Mouse (Mus musculus) heart, embryonic 12.5 days (tissue): ENCODE measurements around the gene Kcna2. TPM values are rescaled to one million over a fixed set of nuclear protein-coding genes. Genes with fewer than 3 reads are reported as not detected.

Experiments used
- ATAC-seq: fragments of 200-750 bp; cut with Nextera tagmentation; 2 replicates; pipeline ENCODE4 v1.8.0; 2017; ENCODE audit warnings: moderate TSS enrichment, moderate library complexity; ENCODE audit not compliant: insufficient number of reproducible peaks, low FRiP score
- H3K27ac ChIP-seq: fragments of 300-500 bp; sonication (generic); 2 replicates; pipeline ENCODE4 v1.5.1; 2016; ENCODE audit warnings: mild to moderate bottlenecking, moderate library complexity; ENCODE audit not compliant: poor library complexity, severe bottlenecking
- H3K27me3 ChIP-seq: fragments of 300-500 bp; sonication (generic); replicated peaks from 2 replicates; pipeline ENCODE4 v1.6.1; 2016; ENCODE audit warnings: mild to moderate bottlenecking, moderate library complexity
- H3K36me3 ChIP-seq: fragments of 300-500 bp; sonication (generic); 2 replicates; pipeline ENCODE4 v1.6.1; 2016; ENCODE audit warnings: mild to moderate bottlenecking, moderate library complexity
- H3K4me1 ChIP-seq: fragments of 300-500 bp; sonication (generic); replicated peaks from 2 replicates; pipeline ENCODE4 v1.6.1; 2016; ENCODE audit warnings: mild to moderate bottlenecking
- H3K4me2 ChIP-seq: fragments of 300-500 bp; sonication (generic); 2 replicates; pipeline ENCODE4 v1.6.1; 2016; ENCODE audit warnings: mild to moderate bottlenecking, moderate library complexity
- H3K4me3 ChIP-seq: fragments of 300-500 bp; sonication (generic); 2 replicates; pipeline ENCODE4 v1.5.1; 2016; ENCODE audit warnings: mild to moderate bottlenecking
- H3K9ac ChIP-seq: fragments of 300-500 bp; sonication (generic); 2 replicates; pipeline ENCODE4 v1.6.1; 2016; ENCODE audit warnings: mild to moderate bottlenecking, moderate library complexity
- H3K9me3 ChIP-seq: fragments of 300-500 bp; sonication (generic); replicated peaks from 2 replicates; pipeline ENCODE4 v1.6.1; 2016; ENCODE audit warnings: mild to moderate bottlenecking, moderate library complexity
- WGBS: fragments of 180-500 bp; shearing (Covaris S2); methylation state at CpG from one replicate; pipeline ENCODE4 v1.1.7; 2016; 5-methylcytosine and 5-hydroxymethylcytosine counted together
- polyA plus RNA-seq: library from polyadenylated mRNA; unstranded; fragments of >200 nt; fragmentation: Nextera tagmentation; extraction: Ambion mirVana; gene quantifications from 2 replicates; pipeline ENCODE4 v1.2.1, GENCODE M21; 2016

The Kcna2 gene
- polyA plus RNA-seq, 1 experiment from 2014 or later: 0.03 TPM

DNA sequence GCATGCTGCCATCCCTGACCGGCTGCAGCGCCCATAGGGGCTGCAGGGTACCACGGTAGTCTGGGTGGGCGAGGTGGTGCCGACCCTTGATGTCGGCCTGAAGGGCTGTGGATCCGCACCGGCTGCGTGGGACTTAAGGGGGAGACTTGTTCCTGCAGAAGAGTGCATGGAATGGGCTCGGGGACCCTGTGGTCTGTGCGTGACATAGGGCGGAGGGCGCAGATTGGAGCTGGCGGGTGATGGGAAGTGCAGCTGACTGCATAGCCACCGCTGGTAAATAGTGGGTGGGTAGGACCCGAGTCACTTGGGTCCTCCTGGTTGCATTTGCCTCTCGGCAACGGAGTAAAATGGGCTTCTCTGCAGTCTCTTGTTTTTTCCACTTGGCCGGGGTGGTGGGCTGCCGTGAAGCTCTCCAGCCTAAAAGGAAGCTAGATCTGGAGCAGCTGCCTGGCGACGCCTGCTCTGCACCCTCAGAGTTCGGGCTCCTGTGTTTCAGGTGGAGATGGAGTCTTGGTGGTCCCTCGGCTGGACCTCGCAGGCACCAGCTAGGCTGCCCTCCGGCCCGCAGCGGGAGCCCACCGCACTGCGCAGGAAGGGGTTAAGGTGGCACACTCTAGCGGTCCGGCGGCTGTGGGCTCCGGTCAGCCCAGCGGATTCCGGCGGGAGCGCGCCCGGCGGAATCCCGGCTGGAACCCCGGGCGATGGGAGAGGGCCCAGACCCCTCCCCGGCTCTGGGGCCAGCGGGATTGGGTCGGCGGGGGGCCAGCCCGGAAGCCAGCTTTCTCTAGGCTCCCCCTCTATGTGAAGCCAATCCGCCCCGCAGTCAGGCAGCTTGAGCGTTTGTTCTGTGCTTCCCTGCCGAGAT lies 1.1 kb downstream of the Kcna2 start:
- Histone ChIP-seq H3K4me1 (peaks cover 17% of the 10 kb centered on the region), H3K27ac (no peak overlapping the region), H3K27me3 (peaks cover 85% of the 10 kb centered on the region), H3K4me3 (peak overlapping the region; percentile 63), H3K9me3 (no peaks in the 10 kb centered on the region), H3K36me3 (no peaks in the 10 kb centered on the region), H3K9ac (peak overlapping the region; percentile 62), H3K4me2 (peak overlapping the region; percentile 99)
- ATAC-seq: peak; percentile 48
- under 1% methylated on average over 53 of the region's 53 CpGs for WGBS

DNA sequence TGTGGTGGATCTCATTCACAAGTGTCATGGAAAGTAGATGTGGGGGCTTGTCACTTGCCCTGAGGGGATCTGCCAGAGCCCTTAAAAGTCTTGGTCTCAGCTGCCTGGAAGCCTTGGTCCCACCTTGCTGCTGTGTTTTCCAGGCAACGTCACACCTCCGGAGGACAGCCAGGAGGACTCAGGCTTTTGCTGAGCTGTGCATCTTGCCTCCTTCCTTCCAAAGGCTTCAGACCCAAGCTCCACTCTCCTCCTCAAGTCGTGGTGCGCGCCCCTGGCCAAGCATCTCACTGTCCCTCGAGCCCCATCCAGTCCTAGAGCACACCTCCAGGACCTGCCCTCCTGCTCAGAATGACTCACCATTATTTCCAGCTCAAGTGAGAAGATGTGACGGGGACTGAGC lies 2.1 kb downstream of the Kcna2 start:
- Histone ChIP-seq H3K4me2 (no peak overlapping the region), H3K36me3 (no peaks in the 10 kb centered on the region), H3K27me3 (peaks cover 81% of the 10 kb centered on the region), H3K4me1 (peaks cover 17% of the 10 kb centered on the region), H3K4me3 (no peak overlapping the region), H3K27ac (no peak overlapping the region), H3K9ac (no peak overlapping the region), H3K9me3 (no peaks in the 10 kb centered on the region)
- 55% methylated on average over 7 of the region's 7 CpGs for WGBS
- no peak for ATAC-seq

DNA sequence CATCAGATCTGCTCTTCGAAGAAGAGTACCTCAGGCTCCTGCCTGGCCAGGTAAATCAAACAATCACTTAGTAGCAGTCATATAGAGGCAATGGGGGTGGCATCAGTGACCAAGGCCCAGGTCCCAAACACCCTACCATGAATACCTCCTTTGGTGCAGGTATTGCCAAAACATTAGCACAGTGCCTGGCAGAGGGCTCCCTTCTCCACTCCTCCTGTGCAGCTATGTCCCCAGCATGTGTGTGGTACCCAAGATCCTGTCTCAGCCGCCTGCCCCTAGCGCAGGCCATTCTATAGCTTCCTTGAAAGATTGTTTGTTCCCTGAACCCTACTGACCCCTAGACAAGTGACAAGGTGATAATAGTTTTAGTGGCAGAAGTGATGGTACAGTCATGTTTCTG lies 2.5 kb downstream of the Kcna2 start:
- 68% methylated on average over 3 of the region's 3 CpGs for WGBS
- no peaks in the 10 kb centered on the region for H3K36me3 ChIP-seq
- ATAC-seq: no peak

GRCm38 (mm10) chr3:107105986-107106385 lies 5.0 kb downstream of the Kcna2 start:
- WGBS: 75% methylated on average over 6 of the region's 6 CpGs
- Histone ChIP-seq H3K9me3 (no peaks in the 10 kb centered on the region), H3K4me1 (peaks cover 14% of the 10 kb centered on the region), H3K9ac (no peak overlapping the region), H3K27me3 (peaks cover 53% of the 10 kb centered on the region), H3K4me3 (no peak overlapping the region), H3K27ac (no peak overlapping the region), H3K36me3 (no peaks in the 10 kb centered on the region), H3K4me2 (no peak overlapping the region)
- no peak for ATAC-seq

More for the DNA sequence above, 2.5 kb downstream of the Kcna2 start:
- Histone ChIP-seq H3K4me3 (no peak overlapping the region), H3K9me3 (no peaks in the 10 kb centered on the region), H3K4me1 (peaks cover 17% of the 10 kb centered on the region), H3K4me2 (no peak overlapping the region), H3K27ac (no peak overlapping the region), H3K27me3 (peaks cover 77% of the 10 kb centered on the region), H3K9ac (no peak overlapping the region)

DNA sequence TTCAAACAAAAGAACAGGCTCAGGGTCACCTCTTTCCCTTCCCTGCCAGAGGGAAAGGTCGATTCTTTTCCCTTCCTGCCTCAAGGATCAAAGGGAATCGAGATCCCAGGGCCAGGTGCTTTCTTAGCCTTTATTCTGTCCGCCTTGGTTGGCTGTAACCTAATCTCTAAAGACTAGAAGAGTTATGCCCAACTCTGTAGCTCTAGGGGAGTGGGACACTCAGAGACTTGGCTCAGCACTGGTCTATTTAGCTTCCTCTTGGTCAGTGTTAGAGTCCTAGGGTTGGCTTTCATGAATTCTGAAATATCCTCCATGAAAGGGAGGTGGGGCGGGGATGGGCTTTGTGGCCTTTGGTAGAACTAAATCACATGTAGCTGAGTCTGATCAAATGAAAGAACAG lies 11.6 kb downstream of the Kcna2 start:
- ATAC-seq: no peak
- Histone ChIP-seq H3K27me3 (no peaks in the 10 kb centered on the region), H3K9ac (no peak overlapping the region), H3K4me1 (no peaks in the 10 kb centered on the region), H3K4me3 (no peak overlapping the region), H3K36me3 (no peaks in the 10 kb centered on the region), H3K4me2 (no peak overlapping the region), H3K9me3 (no peaks in the 10 kb centered on the region), H3K27ac (no peak overlapping the region)
- 50% methylated on average over 4 of the region's 4 CpGs for WGBS

- no peak overlapping the region for H3K9ac ChIP-seq
- no peaks in the 10 kb centered on the region for H3K36me3 ChIP-seq
- no peak overlapping the region for H3K4me2 ChIP-seq
- no peak overlapping the region for H3K27ac ChIP-seq
- no peaks in the 10 kb centered on the region for H3K9me3 ChIP-seq
- no peaks in the 10 kb centered on the region for H3K27me3 ChIP-seq
- no peaks in the 10 kb centered on the region for H3K4me1 ChIP-seq
- no peak for ATAC-seq
- H3K4me3 ChIP-seq: no peak overlapping the region
- WGBS: 66% methylated on average over 10 of the region's 10 CpGs
Observed at GRCm38 (mm10) chr3:107112932-107113659, 12.2 kb downstream of the Kcna2 start.

- Histone ChIP-seq H3K36me3 (no peaks in the 10 kb centered on the region), H3K4me3 (no peak overlapping the region), H3K27ac (no peak overlapping the region), H3K4me1 (no peaks in the 10 kb centered on the region), H3K9me3 (no peaks in the 10 kb centered on the region), H3K4me2 (no peak overlapping the region), H3K9ac (no peak overlapping the region), H3K27me3 (no peaks in the 10 kb centered on the region)
- no peak for ATAC-seq
- WGBS: 68% methylated on average over 14 of the region's 14 CpGs
Observed at GRCm38 (mm10) chr3:107113771-107114737, 13.1 kb downstream of the Kcna2 start.

- WGBS: 83% methylated on average over 2 of the region's 2 CpGs
- no peak overlapping the region for H3K27ac ChIP-seq
- H3K27me3 ChIP-seq: no peaks in the 10 kb centered on the region
- H3K9ac ChIP-seq: no peak overlapping the region
- no peaks in the 10 kb centered on the region for H3K36me3 ChIP-seq
- H3K4me3 ChIP-seq: no peak overlapping the region
- H3K9me3 ChIP-seq: no peaks in the 10 kb centered on the region
- H3K4me2 ChIP-seq: no peak overlapping the region
- H3K4me1 ChIP-seq: no peaks in the 10 kb centered on the region
- no peak for ATAC-seq
Observed at GRCm38 (mm10) chr3:107114941-107115340, 14.0 kb downstream of the Kcna2 start.

DNA sequence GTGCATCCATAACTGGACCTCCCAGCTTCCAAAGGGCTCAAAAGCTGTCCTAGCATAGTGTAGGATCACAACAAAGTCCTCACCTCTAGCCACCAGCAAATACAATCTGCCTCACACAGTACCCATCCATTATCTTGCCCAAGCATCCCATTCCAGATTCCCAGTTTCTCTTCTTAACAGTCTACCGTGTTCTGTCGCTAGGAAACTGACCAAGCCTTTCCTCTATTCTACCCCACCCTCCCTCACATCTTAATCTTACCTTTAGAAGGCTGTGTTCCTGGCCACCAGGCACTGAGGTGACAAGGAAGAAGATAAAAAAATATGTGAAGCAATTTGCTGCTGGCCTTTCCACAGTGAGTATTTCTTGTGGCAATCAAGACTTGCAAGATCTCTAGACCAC lies 14.8 kb downstream of the Kcna2 start:
- Histone ChIP-seq H3K4me3 (no peak overlapping the region), H3K4me2 (no peak overlapping the region), H3K9me3 (no peaks in the 10 kb centered on the region), H3K9ac (no peak overlapping the region), H3K27ac (no peak overlapping the region), H3K27me3 (no peaks in the 10 kb centered on the region), H3K36me3 (no peaks in the 10 kb centered on the region), H3K4me1 (no peaks in the 10 kb centered on the region)
- WGBS: 51% methylated on average over 2 of the region's 2 CpGs
- no peak for ATAC-seq

DNA sequence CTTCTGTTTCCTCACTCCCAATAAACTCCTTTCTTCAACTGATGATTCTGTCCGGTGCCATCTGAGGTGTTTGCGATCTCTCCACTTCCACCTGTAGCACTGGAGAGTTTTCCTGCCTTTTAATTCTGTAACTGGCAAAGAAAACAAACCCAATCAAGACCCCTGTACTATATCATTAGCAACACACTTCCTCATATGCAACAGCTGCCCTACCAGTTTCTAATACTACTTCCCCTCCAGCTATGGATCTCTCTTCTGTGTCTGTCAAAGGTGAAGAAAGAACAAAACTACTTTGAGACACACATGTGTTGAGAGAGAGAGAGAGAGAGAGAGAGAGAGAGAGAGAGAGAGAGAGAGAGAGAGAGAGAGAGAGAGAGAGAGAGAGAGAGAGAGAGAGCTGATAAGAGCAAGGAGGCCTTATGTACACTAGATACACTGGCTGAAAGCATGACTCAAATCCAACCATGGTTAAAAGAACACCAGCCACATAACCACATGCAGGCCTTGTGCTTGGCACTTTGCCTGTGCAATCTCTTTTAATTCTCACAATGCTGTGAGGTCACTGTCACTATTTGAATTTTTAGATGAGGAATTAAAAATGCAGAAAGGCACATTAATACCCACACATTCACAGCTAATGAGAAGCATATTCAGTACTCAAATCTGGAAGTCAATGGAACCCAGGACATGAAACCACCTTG lies 19.1 kb downstream of the Kcna2 start:
- ATAC-seq: no peak
- H3K36me3 ChIP-seq: no peaks in the 10 kb centered on the region
- 87% methylated on average over 2 of the region's 2 CpGs for WGBS

More for the DNA sequence above, 19.1 kb downstream of the Kcna2 start:
- no peaks in the 10 kb centered on the region for H3K9me3 ChIP-seq
- no peak overlapping the region for H3K9ac ChIP-seq
- no peaks in the 10 kb centered on the region for H3K27me3 ChIP-seq
- H3K4me2 ChIP-seq: no peak overlapping the region
- no peaks in the 10 kb centered on the region for H3K4me1 ChIP-seq
- H3K4me3 ChIP-seq: no peak overlapping the region
- no peak overlapping the region for H3K27ac ChIP-seq
